In genomic region chr8:110721606-110722413, GRCm38 (mm10) we compare ENCODE assay signal across 8 mouse cellular contexts. TPM values are rescaled to one million over a fixed set of nuclear protein-coding genes. Genes with fewer than 3 reads are reported as not detected.
DNase-seq lines count a peak whose midpoint lies in the region; ATAC-seq and TF ChIP-seq lines count a peak whose summit lies in the region.

No protein-coding gene starts in this region.

- H3K36me3 ChIP-seq in E14TG2a.4 (ENCODE audit: insufficient read depth, low read length): peaks cover 34% of the 10 kb centered on the region
- H3K36me3 ChIP-seq in embryonic facial prominence, embryonic 10.5 days (replicated peaks): peaks cover 38% of the 10 kb centered on the region
- H3K36me3 ChIP-seq in hindbrain, embryonic 12.5 days: peaks cover 14% of the 10 kb centered on the region
- H3K36me3 ChIP-seq in liver, embryonic 15.5 days (replicated peaks): no peaks in the 10 kb centered on the region
- no peaks in the 10 kb centered on the region for H3K36me3 ChIP-seq in small intestine, adult 2 months (ENCODE audit: control insufficient read depth, insufficient read depth, low read length)

- no peak for TF ChIP-seq POLR2A in cerebellum, adult 2 months (IDR thresholded peaks at IDR 0.05; ENCODE audit: borderline replicate concordance, insufficient read depth, low read length)
- no peak for TF ChIP-seq POLR2A in small intestine, adult 2 months (IDR thresholded peaks at IDR 0.05; ENCODE audit: low read depth, low read length)

- no peaks in the 10 kb centered on the region for H3K9me3 ChIP-seq in E14TG2a.4 (ENCODE audit: low read length)
- no peaks in the 10 kb centered on the region for H3K9me3 ChIP-seq in embryonic facial prominence, embryonic 10.5 days
- no peaks in the 10 kb centered on the region for H3K9me3 ChIP-seq in hindbrain, embryonic 12.5 days (replicated peaks)
- H3K9me3 ChIP-seq in liver, embryonic 15.5 days (replicated peaks): no peaks in the 10 kb centered on the region

- peak; percentile 62 for ATAC-seq in hindbrain, embryonic 12.5 days (ENCODE audit: low FRiP score)
- peak; percentile 23 for ATAC-seq in liver, embryonic 15.5 days (ENCODE audit: insufficient read depth)

- peak overlapping the region; percentile 77 for H3K4me3 ChIP-seq in cerebellum, adult 2 months (replicated peaks; ENCODE audit: insufficient read depth, low read depth, low read length)
- H3K4me3 ChIP-seq in E14TG2a.4 (replicated peaks; ENCODE audit: low read length): peak overlapping the region; percentile 83
- H3K4me3 ChIP-seq in embryonic facial prominence, embryonic 10.5 days: peak overlapping the region; percentile 89
- peak overlapping the region; percentile 66 for H3K4me3 ChIP-seq in hindbrain, embryonic 12.5 days
- H3K4me3 ChIP-seq in liver, embryonic 15.5 days (replicated peaks): peak overlapping the region; percentile 55
- peak overlapping the region; percentile 77 for H3K4me3 ChIP-seq in small intestine, adult 2 months (ENCODE audit: low read depth, low read length)

- peak overlapping the region; percentile 81 for H3K4me2 ChIP-seq in hindbrain, embryonic 12.5 days (replicated peaks)
- H3K4me2 ChIP-seq in liver, embryonic 15.5 days: peak overlapping the region; percentile 67

- H3K27ac ChIP-seq in cerebellum, adult 2 months (ENCODE audit: insufficient read depth, low read length): peak overlapping the region; percentile 84
- peak overlapping the region; percentile 94 for H3K27ac ChIP-seq in embryonic facial prominence, embryonic 10.5 days (replicated peaks)
- peak overlapping the region; percentile 92 for H3K27ac ChIP-seq in hindbrain, embryonic 12.5 days
- H3K27ac ChIP-seq in liver, embryonic 15.5 days (replicated peaks): 0 out of 2 replicates have a peak overlapping the region, but pooled peaks have one; percentile 19
- H3K27ac ChIP-seq in small intestine, adult 2 months (ENCODE audit: insufficient read depth, low read depth, low read length): peak overlapping the region; percentile 16; the same call in 1 of the 2 replicates

- DNase-seq in cerebellum, adult 2 months: peak; percentile 62 to 74
- DNase-seq in cerebellum, adult 8-10 months: no peak
- DNase-seq in embryonic facial prominence, embryonic 10.5 days (ENCODE audit: low spot score): peak; percentile 50
- no peak for DNase-seq in ovary, postnatal 10 days (ENCODE audit: low spot score)

- under 1% methylated on average over 48 of the region's 59 CpGs for WGBS in cerebellum, adult 2 months
- WGBS in embryonic facial prominence, embryonic 10.5 days: 3% methylated on average over 55 of the region's 59 CpGs
- WGBS in hindbrain, embryonic 12.5 days: under 1% methylated on average over 44 of the region's 59 CpGs
- 2% methylated on average over 41 of the region's 59 CpGs for WGBS in liver, embryonic 15.5 days (ENCODE audit: insufficient replicate concordance)
- WGBS in small intestine, adult 2 months: 1% methylated on average over 57 of the region's 59 CpGs

- peaks cover 63% of the 10 kb centered on the region for H3K4me1 ChIP-seq in cerebellum, adult 2 months (ENCODE audit: control insufficient read depth, insufficient read depth, low read length)
- peaks cover 51% of the 10 kb centered on the region for H3K4me1 ChIP-seq in E14TG2a.4 (replicated peaks; ENCODE audit: low read depth, low read length)
- H3K4me1 ChIP-seq in embryonic facial prominence, embryonic 10.5 days: peaks cover 89% of the 10 kb centered on the region
- H3K4me1 ChIP-seq in hindbrain, embryonic 12.5 days: peaks cover 78% of the 10 kb centered on the region
- H3K4me1 ChIP-seq in liver, embryonic 15.5 days (replicated peaks): peaks cover 28% of the 10 kb centered on the region
- H3K4me1 ChIP-seq in small intestine, adult 2 months (ENCODE audit: control insufficient read depth, insufficient read depth, insufficient read length, low read length): peaks cover 8% of the 10 kb centered on the region; the same call in 1 of the 2 replicates

- peak overlapping the region; percentile 80 for H3K9ac ChIP-seq in hindbrain, embryonic 12.5 days
- H3K9ac ChIP-seq in liver, embryonic 15.5 days: peak overlapping the region; percentile 35; the same call in 1 of the 2 replicates

- TF ChIP-seq CTCF in cerebellum, adult 2 months (IDR thresholded peaks at IDR 0.05; ENCODE audit: borderline replicate concordance, insufficient read depth, low read depth, low read length): no peak
- TF ChIP-seq CTCF in E14TG2a.4 (conservative IDR thresholded peaks at IDR 0.05; ENCODE audit: low read length): no peak
- TF ChIP-seq CTCF in small intestine, adult 2 months (IDR thresholded peaks at IDR 0.05; ENCODE audit: extremely low read depth, insufficient read length, insufficient replicate concordance, low read depth, low read length): no peak

- no peaks in the 10 kb centered on the region for H3K27me3 ChIP-seq in cerebellum, adult 2 months (ENCODE audit: control insufficient read depth, insufficient read depth, low read length)
- peaks cover 47% of the 10 kb centered on the region for H3K27me3 ChIP-seq in E14TG2a.4 (ENCODE audit: insufficient read depth, low read length)
- no peaks in the 10 kb centered on the region for H3K27me3 ChIP-seq in embryonic facial prominence, embryonic 10.5 days (replicated peaks; ENCODE audit: low read depth, poor library complexity, severe bottlenecking)
- no peaks in the 10 kb centered on the region; the same call in 1 of the 2 replicates for H3K27me3 ChIP-seq in hindbrain, embryonic 12.5 days
- peaks cover 52% of the 10 kb centered on the region for H3K27me3 ChIP-seq in liver, embryonic 15.5 days
- H3K27me3 ChIP-seq in small intestine, adult 2 months (ENCODE audit: control insufficient read depth, insufficient read depth, low read length): 0 out of 2 replicates have a peak, but pooled peaks cover 3% of the 10 kb centered on the region

RNA-seq across cellular contexts. Expression of gene Mtss1l, which starts 0.5 kb away (rescaled TPM):
- 257 and 288 TPM in 2 replicates for polyA plus RNA-seq in cerebellum, adult 2 months (2012; rRNA removed)
- polyA plus RNA-seq in embryonic facial prominence, embryonic 10.5 days (2016; fragmentation: Nextera tagmentation; extraction: Ambion mirVana): 6.6 and 7.2 TPM in 2 replicates
- polyA plus RNA-seq in hindbrain, embryonic 12.5 days (2016; fragmentation: Nextera tagmentation; extraction: Ambion mirVana): 21.6 and 23.3 TPM in 2 replicates
- polyA plus RNA-seq in liver, embryonic 15.5 days (2015; fragmentation: Nextera tagmentation; extraction: Ambion mirVana): 1.0 and 1.3 TPM in 2 replicates
- polyA plus RNA-seq in small intestine, adult 2 months (2012; rRNA removed): 19.3 and 21.9 TPM in 2 replicates

Comparison
In these comparisons a context has a peak if more than half of its experiments do, and no peak if none do; other contexts are left out.
1. DNase-seq: peak in cerebellum, adult 2 months (2 of 2) and embryonic facial prominence, embryonic 10.5 days (single experiment); none in cerebellum, adult 8-10 months (single experiment) and ovary, postnatal 10 days (single experiment).
2. H3K27ac ChIP-seq: peak in every context shown above with its lines; median percentile 94 in embryonic facial prominence, embryonic 10.5 days; 92 in hindbrain, embryonic 12.5 days; 84 in cerebellum, adult 2 months; 19 in liver, embryonic 15.5 days; 16 in small intestine, adult 2 months.
3. RNA of gene Mtss1l, which starts 0.5 kb away (polyA plus RNA-seq): 257 to 288 TPM in cerebellum, adult 2 months; 21.6 to 23.3 TPM in hindbrain, embryonic 12.5 days, 19.3 to 21.9 TPM in small intestine, adult 2 months, 6.6 to 7.2 TPM in embryonic facial prominence, embryonic 10.5 days and 1.0 to 1.3 TPM in liver, embryonic 15.5 days; every median in the first group is over 10 times any median in the second.
4. Peak in every context shown above with its lines, with median percentiles within 50 percentile points of each other: H3K4me3 ChIP-seq.